Mouse (Mus musculus) stomach, postnatal 0 days (tissue): ENCODE data around the gene Uqcrq.

Source experiments
- CTCF ChIP-seq: IDR thresholded peaks from 2 replicates; pipeline ENCODE4 v1.5.1; 2016; ENCODE audit warnings: antibody characterized with exemption, low read depth, mild to moderate bottlenecking, moderate library complexity
- EP300 ChIP-seq: optimal IDR thresholded peaks from 2 replicates; pipeline ENCODE3; 2016; ENCODE audit warnings: antibody characterized with exemption

GRCm38 (mm10) chr11:53436338-53436737 lies 5.7 kb upstream of the Uqcrq start:
- no peak for TF ChIP-seq CTCF
- no peak for TF ChIP-seq EP300
